Mouse (Mus musculus) midbrain, embryonic 16.5 days (tissue): Measurements from ENCODE around the gene Cacfd1. TPM values are rescaled to one million over a fixed set of nuclear protein-coding genes. Genes with fewer than 3 reads are reported as not detected.

ENCODE experiments used
- polyA plus RNA-seq: library from polyadenylated mRNA; unstranded; fragments of >200 nt; fragmentation: Nextera tagmentation; extraction: Ambion mirVana; gene quantifications from 2 replicates; pipeline ENCODE4 v1.2.1, GENCODE M21; 2015

Cacfd1 gene
- polyA plus RNA-seq, 1 experiment from 2014 or later = 103 TPM

Other genes starting within 250 kb of the Cacfd1 start
- not detected in 2 replicates for gene Abo, start 144.9 kb upstream of the Cacfd1 start, polyA plus RNA-seq
- 30.7 and 32.6 TPM in 2 replicates for gene Surf6, start 107.0 kb upstream of the Cacfd1 start, polyA plus RNA-seq
- gene Med22, start 99.2 kb upstream of the Cacfd1 start, polyA plus RNA-seq = 134 and 137 TPM in 2 replicates
- 376 and 399 TPM in 2 replicates for gene Rpl7a, start 99.2 kb upstream of the Cacfd1 start, polyA plus RNA-seq
- 58.6 and 59.2 TPM in 2 replicates for gene Surf2, start 93.6 kb upstream of the Cacfd1 start, polyA plus RNA-seq
- 90.1 and 97.5 TPM in 2 replicates for gene Surf1, start 93.4 kb upstream of the Cacfd1 start, polyA plus RNA-seq
- 99.9 and 103 TPM in 2 replicates for gene Surf4, start 76.0 kb upstream of the Cacfd1 start, polyA plus RNA-seq
- gene Stkld1, start 75.9 kb upstream of the Cacfd1 start, polyA plus RNA-seq = 0.38 and 0.41 TPM in 2 replicates
- 35.8 and 36.4 TPM in 2 replicates for gene Rexo4, start 45.5 kb upstream of the Cacfd1 start, polyA plus RNA-seq
- gene Adamts13, start 36.5 kb upstream of the Cacfd1 start, polyA plus RNA-seq = not detected in 2 replicates
- gene Slc2a6, start 18.1 kb downstream of the Cacfd1 start, polyA plus RNA-seq = 9.8 and 12.8 TPM in 2 replicates
- 0.24 TPM in 1 of 2 replicates, not detected in the other for gene Mymk, start 62.3 kb downstream of the Cacfd1 start, polyA plus RNA-seq
- 10.6 and 10.8 TPM in 2 replicates for gene Adamtsl2, start 69.5 kb downstream of the Cacfd1 start, polyA plus RNA-seq
- 5.0 and 8.1 TPM in 2 replicates for gene Fam163b, start 132.6 kb downstream of the Cacfd1 start, polyA plus RNA-seq
- gene Dbh, start 155.3 kb downstream of the Cacfd1 start, polyA plus RNA-seq = 0.36 and 0.88 TPM in 2 replicates
- 4.8 and 5.1 TPM in 2 replicates for gene Sardh, start 238.4 kb downstream of the Cacfd1 start, polyA plus RNA-seq